Mouse (Mus musculus): ENCODE measurements around the gene Cltrn. TPM values are rescaled to one million over a fixed set of nuclear protein-coding genes. Genes with fewer than 3 reads are reported as not detected.

The Cltrn gene
- total RNA-seq (2021): under 1 TPM in 1 of 2 experiments, not detected in 1; 0.69 TPM
- long read RNA-seq: 0 reads

DNA sequence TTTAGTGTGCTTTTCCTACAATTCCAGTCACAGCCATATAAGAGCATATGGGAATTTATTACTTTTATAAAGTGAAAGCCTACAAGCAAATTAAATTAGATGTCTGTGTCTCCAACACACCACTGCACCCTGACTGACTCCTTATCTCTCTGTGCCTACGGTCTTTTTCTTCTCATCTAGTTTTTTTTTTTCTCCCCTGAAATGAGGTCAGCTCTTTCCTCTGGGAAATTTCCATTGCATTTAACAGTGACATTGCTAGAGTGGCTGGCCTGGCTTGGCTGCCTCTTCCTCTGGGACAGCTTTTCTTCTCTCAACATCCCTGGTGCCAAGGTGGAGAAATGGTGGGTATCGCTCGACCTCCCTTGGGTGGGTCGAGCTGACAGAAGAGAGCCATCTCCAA lies at the start of gene Cltrn:
Gene Cltrn (plus strand): TSS at position 249 of the 400 bp plus-strand sequence.
- DNase-seq (ENCODE audit: low spot score in 2 of 2): no peak

DNA sequence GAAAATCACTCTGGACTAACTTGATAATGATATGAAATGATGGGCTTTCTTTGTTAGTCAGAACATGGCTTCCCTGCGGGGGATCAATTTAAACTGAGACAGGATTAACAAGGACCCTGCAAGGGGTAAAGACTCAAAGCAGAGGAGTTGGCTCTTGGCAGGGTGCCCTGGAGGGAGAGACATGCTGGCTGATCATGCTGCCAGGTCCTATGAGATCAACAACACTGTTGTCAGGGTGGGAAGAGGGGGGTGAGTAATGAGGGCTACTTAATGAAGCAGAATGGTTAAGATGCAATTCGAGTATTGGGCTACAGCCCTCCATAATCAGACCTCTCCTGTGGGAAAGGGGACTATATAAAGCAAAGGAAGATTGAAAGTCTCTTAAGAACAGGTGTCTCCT lies 49.7 kb upstream of the Cltrn start:
- DNase-seq (ENCODE audit: low spot score in 2 of 2): no peak

DNA sequence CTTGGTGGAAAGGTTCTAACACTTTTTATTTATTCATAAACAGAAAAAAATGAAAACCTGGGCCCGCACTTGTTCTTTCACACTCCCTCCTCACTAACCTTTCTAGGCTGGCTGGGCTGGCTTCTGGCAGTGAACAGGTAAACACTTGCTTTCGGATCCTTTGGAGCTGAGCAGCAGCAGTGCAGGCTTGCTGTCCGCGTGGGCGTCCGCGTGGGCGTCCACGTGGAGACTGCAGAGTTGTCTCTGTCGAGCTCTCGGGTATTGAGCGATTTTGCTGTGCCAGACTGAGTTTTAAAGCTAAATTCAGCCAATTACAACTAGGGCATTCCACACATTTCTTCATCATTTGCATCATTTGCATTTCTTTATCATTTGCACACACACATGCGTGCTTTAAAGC lies 46.6 kb upstream of the Cltrn start:
- DNase-seq (ENCODE audit: low spot score in 2 of 2): peak; percentile 14 to 71

DNA sequence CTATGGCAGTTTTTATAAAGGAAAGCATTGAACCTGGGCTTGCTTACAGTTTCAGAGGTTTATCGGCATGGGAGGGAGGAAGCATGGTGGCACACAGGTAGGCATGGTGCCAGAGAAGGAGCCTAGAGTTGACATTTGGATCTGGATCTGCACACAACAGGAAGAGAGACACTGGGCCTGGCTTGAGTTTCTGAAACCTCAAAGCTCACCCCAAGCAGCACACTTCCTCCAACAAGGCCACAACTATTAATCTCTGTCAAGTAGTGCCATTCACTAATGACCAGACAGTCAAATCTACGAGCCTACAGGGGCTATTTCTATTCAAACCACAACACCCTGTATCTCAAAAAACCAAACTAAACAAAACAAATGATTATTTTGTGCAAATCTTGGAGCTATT lies 41.9 kb upstream of the Cltrn start:
- no peak for DNase-seq (ENCODE audit: low spot score in 2 of 2)

DNA sequence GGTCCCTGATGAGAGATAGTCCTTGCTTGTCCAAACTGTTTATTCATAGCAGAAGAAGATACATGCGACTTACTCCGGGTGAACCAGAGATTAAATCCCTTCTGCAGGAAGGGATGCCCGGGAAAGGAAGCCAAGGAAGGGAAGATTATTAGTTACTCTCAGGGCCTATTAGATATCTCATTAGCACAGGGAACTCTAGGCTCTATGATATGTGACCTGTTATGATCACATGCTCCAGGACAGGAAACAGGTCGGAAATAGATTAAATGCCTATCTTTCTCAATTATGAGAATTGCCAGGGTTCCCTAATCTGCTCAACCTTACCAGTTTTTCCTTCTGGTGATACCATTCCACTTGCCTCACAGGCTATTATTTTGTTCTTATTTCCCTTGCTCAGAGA lies 32.9 kb upstream of the Cltrn start:
- DNase-seq (ENCODE audit: low spot score in 2 of 2): no peak

DNA sequence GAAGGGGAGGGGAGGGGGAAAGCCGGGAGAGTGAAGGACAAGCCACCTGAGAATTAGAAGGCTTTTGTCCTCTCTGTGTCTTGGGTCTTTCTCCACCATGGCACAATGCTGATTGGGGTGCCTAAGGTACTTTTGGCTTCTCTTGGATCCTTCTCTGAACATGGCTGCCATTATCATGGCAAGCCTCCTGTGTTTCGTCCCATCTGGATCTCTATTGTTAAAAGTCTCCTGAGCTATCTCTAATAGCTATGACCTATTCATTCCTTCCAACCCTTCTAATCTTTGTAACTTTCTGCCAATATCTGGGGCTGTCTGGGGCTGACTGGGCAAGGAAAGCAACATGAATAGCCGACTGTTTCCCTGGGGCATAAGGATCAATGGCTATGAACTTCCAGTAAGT lies 30.1 kb upstream of the Cltrn start:
- DNase-seq (ENCODE audit: low spot score in 2 of 2): no peak

DNA sequence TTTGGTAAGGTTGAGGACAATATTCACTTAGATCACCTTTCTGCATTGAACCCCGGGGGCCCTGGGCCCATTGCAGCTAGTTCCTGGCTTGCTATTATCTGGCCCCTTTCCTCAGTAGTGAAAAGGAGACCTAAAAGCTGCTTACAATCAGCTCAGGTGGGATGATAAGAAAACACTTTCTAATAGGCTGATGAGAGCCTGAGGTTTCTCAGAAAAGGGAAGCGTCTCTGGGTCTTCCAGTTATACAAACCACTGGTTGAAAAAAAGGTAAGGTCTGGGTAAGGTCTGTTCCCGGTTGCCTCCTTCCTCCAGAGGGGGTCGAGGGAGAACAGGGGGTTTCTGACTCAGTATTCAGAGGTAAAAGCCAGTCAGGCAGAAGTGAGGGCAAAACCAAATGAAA lies 29.6 kb upstream of the Cltrn start:
- DNase-seq (ENCODE audit: low spot score in 2 of 2): no peak

DNA sequence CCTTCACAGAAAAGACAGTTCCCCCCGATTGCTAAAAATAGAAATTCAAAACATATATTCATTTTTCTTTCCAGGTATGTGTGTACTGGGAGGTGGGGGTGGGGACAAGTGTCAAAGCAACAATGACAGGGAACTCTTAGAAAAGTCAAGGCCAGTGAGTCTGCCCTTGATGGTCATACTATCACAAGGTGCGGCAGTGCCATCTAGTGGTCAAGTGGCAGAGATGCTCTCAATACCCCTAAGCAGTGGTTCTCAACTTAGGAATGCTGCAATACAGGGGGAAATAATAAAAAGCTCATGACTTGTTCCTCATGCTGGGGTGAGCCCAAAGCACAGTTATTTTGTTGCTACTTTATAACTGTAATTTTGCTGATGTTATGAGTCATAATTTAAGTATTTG lies 22.4 kb upstream of the Cltrn start:
- peak; percentile 19 to 52 for DNase-seq (ENCODE audit: low spot score in 2 of 2)

DNA sequence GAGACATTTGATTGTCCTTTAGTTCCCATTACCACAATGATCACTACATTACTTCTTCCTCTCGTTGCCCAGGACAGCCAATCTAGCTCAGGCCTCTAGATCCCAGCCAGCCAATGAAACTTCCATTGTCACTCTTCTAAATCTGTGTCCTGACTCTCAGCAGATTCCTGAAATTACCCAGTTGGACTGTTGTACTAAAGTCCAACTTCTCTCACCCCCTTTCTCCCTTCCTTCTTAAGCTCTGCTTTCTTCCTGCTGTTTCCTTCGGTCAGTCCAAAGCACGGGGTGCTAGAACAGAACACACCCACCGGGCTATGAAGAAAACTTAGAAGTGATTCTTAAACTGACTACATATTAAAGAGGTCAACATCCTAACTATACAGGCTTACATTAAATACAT lies 19.7 kb upstream of the Cltrn start:
- no peak for DNase-seq (ENCODE audit: low spot score in 2 of 2)

DNA sequence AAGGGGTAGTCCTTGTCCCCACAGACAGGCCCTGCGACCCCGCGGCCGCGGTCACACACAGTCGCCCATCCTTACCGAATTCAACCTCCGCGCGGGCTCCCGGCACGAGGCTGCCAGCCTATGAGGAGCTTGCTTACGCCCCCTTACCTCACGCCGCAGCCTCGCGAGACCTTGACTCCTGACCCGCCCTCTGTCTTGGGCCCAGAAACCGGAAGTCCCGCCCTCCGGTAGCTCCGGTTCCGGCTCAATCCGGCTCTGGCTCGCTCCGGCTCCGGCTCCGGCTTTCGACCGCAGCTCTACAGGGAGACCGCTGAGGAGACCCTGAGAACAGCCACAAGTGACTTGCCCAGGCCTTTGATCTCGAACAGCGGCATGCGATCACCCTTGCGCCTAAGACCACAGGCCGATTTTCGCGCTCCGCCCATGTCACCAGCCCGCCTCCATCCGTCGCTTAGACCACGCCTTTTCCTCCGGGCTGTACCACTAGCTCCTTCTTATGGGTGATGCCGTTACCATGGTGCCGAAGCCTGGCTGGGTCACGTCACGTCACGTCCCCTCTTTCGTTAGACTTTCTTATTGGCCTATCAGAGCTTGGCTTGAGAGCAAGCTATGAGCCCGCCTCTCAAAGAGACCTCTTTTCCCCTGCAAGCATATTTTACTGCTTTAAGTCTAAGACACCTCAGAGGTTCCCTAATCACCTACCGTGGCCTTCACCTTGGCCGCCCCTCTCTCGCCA lies 12.4 kb upstream of the Cltrn start, which contains the start of gene Siah1b:
Gene Siah1b (minus strand): TSS at position 454 of the 736 bp plus-strand sequence.
- peak; percentile 89 to 94 for DNase-seq (ENCODE audit: low spot score in 2 of 2)

DNA sequence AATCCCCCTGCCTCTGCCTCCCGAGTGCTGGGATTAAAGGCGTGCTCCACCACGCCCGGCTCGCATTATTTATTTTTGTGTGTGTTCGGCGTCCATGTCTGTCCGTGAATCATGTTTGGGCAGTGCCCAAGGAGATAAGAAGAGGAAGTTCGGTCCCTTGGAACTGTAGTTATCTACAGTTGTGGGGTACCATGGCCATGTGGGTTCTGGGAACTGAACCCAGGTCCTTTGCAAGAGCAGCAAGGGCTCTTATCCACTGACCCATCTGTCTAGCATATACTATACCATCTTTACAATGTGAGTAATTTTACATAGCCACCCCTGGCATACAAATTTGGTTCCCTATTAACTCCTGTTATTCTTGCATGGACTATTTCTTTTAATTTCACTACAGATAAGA lies 6.6 kb upstream of the Cltrn start:
- DNase-seq (ENCODE audit: low spot score in 2 of 2): no peak

DNA sequence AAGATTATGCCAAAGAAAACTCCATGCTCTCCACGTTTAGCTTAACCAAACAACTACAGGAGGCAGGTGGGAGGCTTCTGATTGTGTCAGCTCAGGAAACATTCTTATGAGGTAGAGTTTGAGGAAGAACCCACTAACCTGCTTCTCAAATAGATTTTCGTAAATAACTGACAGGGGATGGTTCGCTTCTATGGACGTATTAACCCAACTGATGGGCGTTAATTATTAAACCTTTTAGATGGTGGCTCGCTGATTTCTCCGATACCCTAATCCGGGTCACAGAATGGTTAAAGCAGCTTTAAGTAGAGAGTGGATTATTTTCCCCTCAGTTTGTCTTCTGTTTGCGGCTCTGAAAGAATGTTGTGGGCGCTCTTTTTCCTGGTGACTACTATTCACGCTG lies 1.3 kb downstream of the Cltrn start:
- DNase-seq (ENCODE audit: low spot score in 2 of 2): no peak

DNA sequence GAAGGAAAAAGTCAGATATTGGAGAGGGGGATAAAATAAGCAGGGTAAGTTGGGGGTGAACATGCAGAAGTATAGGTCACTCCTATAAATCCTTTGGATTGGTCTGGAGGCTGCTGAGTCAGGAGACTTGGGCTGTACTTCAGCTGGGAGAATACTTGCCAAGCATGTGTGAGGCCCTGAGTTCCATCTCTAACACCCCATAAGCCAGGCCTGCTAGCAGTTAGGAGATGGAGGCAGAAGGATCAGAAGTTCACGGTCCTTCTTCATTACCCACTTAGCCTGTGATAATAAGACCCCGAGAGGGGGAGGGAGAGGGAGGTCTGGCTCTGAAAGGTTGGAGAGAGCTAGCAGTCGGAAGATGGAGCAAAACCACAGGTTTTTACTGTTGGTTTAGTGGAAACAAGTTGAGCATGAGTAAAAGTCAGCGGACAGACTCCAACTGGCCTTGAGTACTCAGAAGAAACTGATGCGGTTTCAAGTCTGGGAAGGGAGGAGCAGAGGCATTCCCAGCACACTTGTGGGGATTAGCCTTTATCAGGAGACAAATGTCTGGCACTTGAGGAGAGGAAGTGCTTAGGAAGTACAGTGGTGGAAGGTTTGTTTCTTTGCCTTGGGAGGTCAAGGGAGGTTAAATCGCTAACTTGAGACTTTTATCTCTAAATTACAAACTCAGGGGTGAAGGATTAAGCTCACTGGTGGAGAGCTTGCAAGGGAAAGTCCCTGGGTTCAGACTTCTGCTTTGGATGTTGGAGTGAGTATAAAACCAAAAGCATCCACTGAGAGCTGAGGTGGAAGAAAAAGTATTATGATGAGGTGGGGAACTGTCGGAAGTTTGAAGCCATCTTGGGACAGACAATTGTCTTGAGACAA lies 3.9 kb downstream of the Cltrn start:
- DNase-seq (ENCODE audit: low spot score in 2 of 2): no peak

DNA sequence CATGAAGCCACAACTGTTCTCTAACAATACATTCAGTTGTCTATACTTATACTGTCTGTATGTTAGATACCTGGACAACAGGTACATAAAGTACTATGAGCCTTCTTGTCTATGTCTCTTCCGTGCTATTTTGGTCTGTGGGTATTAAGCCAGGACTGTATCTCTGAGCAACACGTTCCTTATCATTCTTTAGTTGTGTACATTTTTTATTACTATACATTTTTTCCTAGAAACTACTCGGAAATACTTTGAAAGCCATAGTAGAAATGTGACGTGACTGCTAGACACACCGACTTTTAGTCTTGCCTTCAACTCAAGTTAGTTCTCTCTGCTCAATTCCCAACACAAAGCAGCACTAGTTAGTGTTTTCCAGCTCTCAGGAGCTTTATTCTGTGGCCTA lies 4.8 kb downstream of the Cltrn start:
- DNase-seq (ENCODE audit: low spot score in 2 of 2): no peak

DNA sequence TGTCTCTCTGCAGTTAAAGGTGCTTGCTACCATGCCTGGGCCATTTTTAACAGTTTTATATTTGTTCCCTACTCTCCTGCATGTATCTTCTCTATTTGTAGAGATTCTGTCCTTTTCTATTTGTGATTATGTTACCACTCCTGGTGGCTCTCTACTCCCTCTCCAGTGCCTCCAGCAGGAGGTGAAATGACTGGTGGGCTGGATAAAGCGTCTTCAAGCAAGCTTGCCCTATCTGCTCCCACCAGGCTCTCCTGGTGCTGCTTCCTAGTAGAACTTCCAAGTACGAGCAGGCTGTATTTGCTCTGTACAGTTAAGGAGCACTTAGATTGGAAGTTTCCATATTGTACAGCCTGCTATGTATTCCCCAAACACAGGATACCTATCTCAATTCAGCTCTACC lies 7.2 kb downstream of the Cltrn start:
- DNase-seq (ENCODE audit: low spot score in 2 of 2): no peak

DNA sequence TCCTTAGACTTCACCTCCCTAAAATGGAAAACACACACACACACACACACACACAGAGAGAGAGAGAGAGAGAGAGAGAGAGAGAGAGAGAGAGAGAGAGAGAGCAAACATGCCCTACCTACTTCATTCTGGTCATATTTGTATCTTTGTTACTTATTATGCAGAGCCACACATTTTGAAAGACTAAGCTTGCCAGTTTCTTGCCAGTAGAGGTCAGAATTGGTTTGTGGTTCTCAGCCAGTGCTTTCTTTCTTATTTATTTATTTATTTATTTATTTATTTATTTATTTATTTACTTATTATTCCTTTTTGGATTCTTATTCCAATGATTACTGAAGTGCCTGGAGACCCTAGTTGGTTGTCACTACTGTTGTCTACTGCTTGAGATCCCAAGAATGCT lies 12.9 kb downstream of the Cltrn start:
- DNase-seq (ENCODE audit: low spot score in 2 of 2): peak in 1 of 2 experiments; percentile 7

DNA sequence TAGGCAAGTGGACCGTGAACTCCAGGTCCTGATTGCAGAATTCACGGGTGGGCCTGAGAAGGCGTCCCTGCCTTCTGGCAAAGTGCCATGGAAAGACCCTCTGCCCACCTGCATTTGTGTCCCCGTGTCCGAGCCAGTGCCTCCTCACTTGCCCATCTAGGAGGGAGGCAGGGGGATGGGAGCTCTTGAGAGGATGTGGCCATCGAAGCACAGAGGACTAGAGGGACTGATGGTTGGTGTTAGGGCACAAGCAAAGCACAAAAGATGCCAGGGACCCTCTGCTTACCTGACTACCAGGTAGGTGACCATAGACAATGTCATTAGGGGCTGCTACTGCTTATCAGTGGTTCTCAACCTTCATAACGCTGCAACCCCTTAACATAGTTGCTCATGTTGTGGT lies 13.6 kb downstream of the Cltrn start:
- DNase-seq (ENCODE audit: low spot score in 2 of 2): no peak

DNA sequence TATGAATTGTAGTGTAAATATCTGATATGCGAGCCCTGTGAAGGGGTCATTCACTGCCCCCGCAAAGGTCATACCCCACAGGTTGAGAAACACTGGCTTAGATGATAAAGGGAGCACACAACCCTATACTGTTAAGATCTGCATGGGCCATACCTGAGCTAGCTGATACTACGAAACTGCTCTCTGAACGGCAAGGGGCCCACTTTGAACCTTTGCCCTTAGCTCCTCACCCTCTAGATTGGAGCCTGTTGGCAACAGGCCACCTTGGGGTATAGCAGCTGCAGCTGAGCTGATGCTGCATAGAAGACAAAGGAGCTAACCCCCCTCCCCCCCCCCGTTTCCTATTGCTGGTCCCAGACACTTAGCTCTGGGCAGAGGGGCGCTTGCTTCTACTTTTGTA lies 14.0 kb downstream of the Cltrn start:
- no peak for DNase-seq (ENCODE audit: low spot score in 2 of 2)

DNA sequence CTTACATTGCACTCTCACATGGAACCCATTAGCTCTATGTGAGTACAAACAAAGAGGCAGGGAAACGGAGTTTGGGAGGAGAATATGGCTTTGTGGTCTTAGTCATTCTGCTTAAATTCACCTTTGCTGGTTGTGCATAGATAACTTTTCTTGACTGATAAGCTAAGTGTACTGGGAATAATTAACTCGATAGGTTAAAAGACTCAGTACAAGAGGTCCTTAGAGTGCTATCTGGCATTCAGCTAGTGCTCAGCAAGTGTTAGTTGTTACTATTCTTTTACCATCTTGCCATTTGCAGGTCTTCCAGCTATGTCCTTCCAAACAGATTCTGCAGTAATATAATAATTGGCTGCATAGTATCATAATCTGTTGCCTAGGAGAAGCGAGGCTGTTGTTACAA lies 22.5 kb downstream of the Cltrn start:
- no peak for DNase-seq (ENCODE audit: low spot score in 2 of 2)

DNA sequence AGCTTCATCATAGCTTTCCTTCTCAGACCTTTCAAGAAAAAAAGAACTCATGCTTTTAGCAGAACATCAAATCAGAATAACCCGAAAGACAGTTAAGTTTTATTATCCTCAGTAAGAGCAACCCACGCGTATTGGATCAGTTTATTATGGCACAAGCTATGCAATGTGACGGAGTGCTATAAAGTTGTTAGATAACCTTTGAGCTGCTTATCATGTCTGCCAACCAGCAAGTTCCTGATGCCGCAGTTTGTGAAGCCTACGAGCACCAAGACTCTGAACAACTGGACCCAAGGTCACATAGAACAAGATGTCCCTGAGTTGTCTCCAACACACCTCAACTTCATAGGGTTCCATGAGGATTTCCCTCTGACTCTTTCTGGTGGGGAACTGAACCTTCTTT lies 25.1 kb downstream of the Cltrn start:
- no peak for DNase-seq (ENCODE audit: low spot score in 2 of 2)

DNA sequence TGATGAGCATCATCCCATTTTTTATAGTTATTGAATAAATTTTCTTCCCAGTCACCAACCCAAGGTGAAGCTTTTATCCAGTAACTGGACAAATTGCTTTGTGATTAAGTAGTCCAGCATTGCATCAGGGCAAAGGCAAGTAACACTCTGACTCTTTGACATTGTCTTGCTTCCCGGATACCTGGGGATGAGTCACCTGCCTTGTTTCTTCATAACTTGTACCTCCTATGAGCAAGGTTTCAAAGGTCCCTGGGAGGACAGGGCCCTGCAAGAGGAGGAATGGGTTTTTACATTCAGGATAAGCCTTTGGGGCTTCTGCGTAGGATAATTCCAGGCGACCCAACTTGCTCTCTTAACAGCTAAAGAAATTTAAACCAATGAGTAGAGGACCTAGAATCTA lies 35.3 kb downstream of the Cltrn start:
- no peak for DNase-seq (ENCODE audit: low spot score in 2 of 2)

DNA sequence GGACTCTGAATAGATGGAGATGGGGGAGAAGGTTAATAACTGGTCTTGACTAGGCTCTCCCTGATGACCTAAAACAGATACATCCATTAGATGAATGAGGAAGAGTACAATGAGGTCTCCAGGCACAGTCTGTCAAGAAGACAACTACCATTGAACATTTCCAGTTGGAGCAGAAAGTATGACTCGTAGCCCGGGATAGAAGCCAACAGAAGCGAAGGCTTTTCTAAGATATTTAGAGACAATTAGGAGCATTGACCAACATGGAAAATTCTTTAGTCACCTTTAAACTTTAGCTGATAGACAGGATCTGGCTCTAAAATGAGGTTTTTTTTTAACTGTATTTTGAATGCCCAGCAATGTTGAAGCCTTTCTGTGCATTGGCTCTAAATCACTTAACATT lies 44.9 kb downstream of the Cltrn start:
- no peak for DNase-seq (ENCODE audit: low spot score in 2 of 2)
